In genomic region chr2:66473181-66473822, GRCm38 (mm10) we compare ENCODE assay signal across 9 mouse cellular contexts. TPM values are rescaled to one million over a fixed set of nuclear protein-coding genes. Genes with fewer than 3 reads are reported as not detected.
DNase-seq lines count a peak whose midpoint lies in the region; TF ChIP-seq lines count a peak whose summit lies in the region.
"Had no signal": no experiment of that assay in that cellular context is flagged by ENCODE, and none has a peak within 500 bp of the region (broad histone marks: within the 10 kb centered on the region; RNA-seq: fewer than 3 reads in every experiment).

No protein-coding gene starts in this region.

- H3K9me3 ChIP-seq in CH12.LX (replicated peaks; ENCODE audit: low read length), result peaks cover 2% of the 10 kb centered on the region
- H3K9me3 ChIP-seq: liver, embryonic 13.5 days had no signal

- no peak overlapping the region for H3K4me3 ChIP-seq in CH12.LX (replicated peaks in 1 of 3; ENCODE audit: low read depth in 2 of 3, low read length in 2 of 3, poor library complexity in 1 of 3)
- H3K4me3 ChIP-seq: liver, embryonic 13.5 days had no signal

- TF ChIP-seq POLR2A in CH12.LX (IDR thresholded peaks at IDR 0.05; ENCODE audit: low read depth, low read length), result no peak

- in situ Hi-C loops in CH12.LX (cut with MboI; ENCODE audit: low pct_ligation_motif_present, low pct_unique_long_range_greater_than_20kb, low sequenced_read_pairs), result no loop called here

- H3K9ac ChIP-seq in CH12.LX (ENCODE audit: insufficient read depth, low read depth), result no peak overlapping the region
- H3K9ac ChIP-seq: liver, embryonic 13.5 days had no signal

- intact Hi-C loops in heart, postnatal 36 days (cut with DNase I), result loop anchor here (1.0 kb wide), 1 partner anchor 327 kb away; no protein-coding TSS in a partner anchor

- H3K36me3 ChIP-seq in CH12.LX (replicated peaks in 1 of 2; ENCODE audit: control insufficient read depth in 1 of 2, insufficient read depth in 1 of 2, low read length in 1 of 2), result no peaks in the 10 kb centered on the region
- H3K36me3 ChIP-seq: liver, embryonic 13.5 days had no signal

- H3K27ac ChIP-seq in CH12.LX (ENCODE audit: insufficient read depth, low read depth), result no peak overlapping the region
- H3K27ac ChIP-seq: liver, embryonic 13.5 days had no signal

- TF ChIP-seq RAD21 in CH12.LX (IDR thresholded peaks at IDR 0.05; ENCODE audit: low read depth, low read length), result peak; percentile 19

- TF ChIP-seq CTCF in CH12.LX (conservative IDR thresholded peaks at IDR 0.05 in 1 of 2, IDR thresholded peaks at IDR 0.05 in 1 of 2; ENCODE audit: low read depth in 2 of 2, low read length in 2 of 2), result peak in 1 of 2 experiments; percentile 17; a peak in 1 of 4 replicates

- dilution Hi-C loops in CH12.LX (cut with MboI; ENCODE audit: extremely low pct_ligation_motif_present, extremely low pct_unique_long_range_greater_than_20kb, low sequenced_read_pairs), result no loop called here

- H3K79me2 ChIP-seq in CH12.LX (replicated peaks; ENCODE audit: control insufficient read depth, extremely low read depth, insufficient read depth, poor library complexity, severe bottlenecking), result no peaks in the 10 kb centered on the region

- TF ChIP-seq EP300 in CH12.LX (IDR thresholded peaks at IDR 0.05; ENCODE audit: low read length), result no peak

- H3K4me2 ChIP-seq in CH12.LX (ENCODE audit: insufficient read depth, low read depth, poor library complexity, severe bottlenecking), result no peak overlapping the region
- H3K4me2 ChIP-seq: liver, embryonic 13.5 days had no signal

- no peaks in the 10 kb centered on the region for H3K4me1 ChIP-seq in CH12.LX (ENCODE audit: control insufficient read depth in 1 of 2, insufficient read depth in 2 of 2)
- H3K4me1 ChIP-seq: liver, embryonic 13.5 days had no signal

- no peaks in the 10 kb centered on the region for H3K27me3 ChIP-seq in CH12.LX (replicated peaks)
- H3K27me3 ChIP-seq: liver, embryonic 13.5 days had no signal

- DNase-seq in heart, postnatal 4 days, result peak; percentile 16
- no peak for DNase-seq in heart, postnatal 36 days
- DNase-seq in CH12.LX (ENCODE audit: extremely low read depth), result no peak
- peak; percentile 20 for DNase-seq in brain, embryonic 18.5 days (ENCODE audit: low read depth, low spot score)
- DNase-seq in layer of hippocampus, postnatal 10 days (ENCODE audit: low spot score in 2 of 2), result peak; percentile 16 to 34
- no peak for DNase-seq in thymus, postnatal 10 days (ENCODE audit: low spot score in 2 of 2)
- DNase-seq in spleen, postnatal 14 days (ENCODE audit: low spot score in 2 of 2), result no peak
- no peak for DNase-seq in gastrocnemius, adult 18-20 months (ENCODE audit: low spot score)
- DNase-seq: liver, embryonic 13.5 days had no signal

TF ChIP-seq in CH12.LX, 34 proteins besides CTCF, POLR2A, EP300 and RAD21:
- TF ChIP-seq MYC (IDR thresholded peaks at IDR 0.05; ENCODE audit: low read depth, low read length) (no peak), USF2 (conservative IDR thresholded peaks at IDR 0.05; ENCODE audit: low read depth, low read length) (no peak), BHLHE40 (IDR thresholded peaks at IDR 0.05; ENCODE audit: low read depth, low read length) (no peak), MAFK (IDR thresholded peaks at IDR 0.05; ENCODE audit: insufficient replicate concordance, low read length) (no peak), TCF12 (IDR thresholded peaks at IDR 0.05; ENCODE audit: low read depth, low read length) (no peak), NELFE (IDR thresholded peaks at IDR 0.05; ENCODE audit: low read depth, low read length) (no peak), SMC3 (IDR thresholded peaks at IDR 0.05; ENCODE audit: low read depth, low read length) (no peak), KAT2A (IDR thresholded peaks at IDR 0.05; ENCODE audit: insufficient replicate concordance, low read length) (no peak), JUND (conservative IDR thresholded peaks at IDR 0.05; ENCODE audit: low read depth, low read length) (no peak), HCFC1 (IDR thresholded peaks at IDR 0.05; ENCODE audit: low read depth, low read length) (no peak), ZC3H11A (IDR thresholded peaks at IDR 0.05; ENCODE audit: low read depth, low read length) (no peak), TBP (conservative IDR thresholded peaks at IDR 0.05; ENCODE audit: low read depth, low read length) (no peak), SIN3A (IDR thresholded peaks at IDR 0.05; ENCODE audit: low read length) (no peak), USF1 (IDR thresholded peaks at IDR 0.05; ENCODE audit: low read depth, low read length) (no peak), IRF4 (IDR thresholded peaks at IDR 0.05; ENCODE audit: low read depth, low read length) (no peak)

RNA-seq across cellular contexts. Expression of gene Scn1a, which starts 32.7 kb away (rescaled TPM):
- under 1 TPM; 0.05 to 0.14 TPM for total RNA-seq in heart, postnatal 4 days (2021)
- total RNA-seq in heart, postnatal 36 days (2021), result not detected
- total RNA-seq in CH12.LX (2012; rRNA removed) (not detected in 2 replicates), CH12.LX (2014; rRNA removed) (0.05 and 0.11 TPM in 2 replicates)
- not detected in 2 replicates for polyA plus RNA-seq in CH12.LX (2012; ENCODE audit: insufficient read length, low read depth)
- total RNA-seq in layer of hippocampus, postnatal 10 days (2021), result 10 to 100 TPM; 37.0 to 37.9 TPM
- under 1 TPM in 1 of 2 experiments, not detected in 1; 0.09 TPM for total RNA-seq in gastrocnemius, adult 18-20 months (2021)
- polyA plus RNA-seq: liver, embryonic 13.5 days had no signal

Comparison
In these comparisons a context has a peak if more than half of its experiments do, and no peak if none do; other contexts are left out.
1. DNase-seq: peak in heart, postnatal 4 days (single experiment), brain, embryonic 18.5 days (single experiment) and layer of hippocampus, postnatal 10 days (2 of 2); none in heart, postnatal 36 days (0 of 2), CH12.LX (single experiment), thymus, postnatal 10 days (0 of 2), spleen, postnatal 14 days (0 of 2) and gastrocnemius, adult 18-20 months (single experiment).
2. RNA of gene Scn1a, which starts 32.7 kb away (total RNA-seq): 37.0 to 37.9 TPM in layer of hippocampus, postnatal 10 days; 0.05 to 0.14 TPM in heart, postnatal 4 days, 0.09 TPM in gastrocnemius, adult 18-20 months, 0.05 to 0.11 TPM in CH12.LX and not detected in heart, postnatal 36 days; every median in the first group is over 10 times any median in the second.